Mouse (Mus musculus) CH12.LX (cell line): Measurements from ENCODE around the gene Gramd1b. TPM values are rescaled to one million over a fixed set of nuclear protein-coding genes. Genes with fewer than 3 reads are reported as not detected.

Experiments used
- DNase-seq: peaks from one replicate; pipeline ENCODE4 v3.0.0-alpha.2; 2013; ENCODE audit errors: extremely low read depth
- H3K27ac ChIP-seq: 2 replicates; pipeline ENCODE4 v1.5.1; 2012; ENCODE audit warnings: low read depth, mild to moderate bottlenecking, control low read depth, moderate library complexity; ENCODE audit not compliant: insufficient read depth
- H3K27me3 ChIP-seq: replicated peaks from 2 replicates; pipeline ENCODE3; 2012; ENCODE audit warnings: inconsistent platforms
- H3K36me3 ChIP-seq, 2 experiments: replicated peaks in 1 of 2; 2 replicates each; pipeline versions ENCODE3 to v1.6.1; 2012; ENCODE audit warnings: inconsistent platforms in 1 of 2, low read length in 1 of 2, mild to moderate bottlenecking in 1 of 2, mixed read lengths in 1 of 2, moderate library complexity in 1 of 2; ENCODE audit not compliant: control insufficient read depth in 1 of 2, insufficient read depth in 1 of 2
- H3K4me1 ChIP-seq, 2 experiments: 2 replicates each; pipeline ENCODE4 v1.6.1; 2012; ENCODE audit warnings: inconsistent platforms in 1 of 2, moderate library complexity in 1 of 2; ENCODE audit not compliant: insufficient read depth in 2 of 2, control insufficient read depth in 1 of 2
- H3K4me2 ChIP-seq: 2 replicates; pipeline ENCODE4 v1.6.1; 2012; ENCODE audit warnings: low read depth, mild to moderate bottlenecking, control low read depth; ENCODE audit not compliant: poor library complexity, insufficient read depth, severe bottlenecking
- H3K4me3 ChIP-seq, 3 experiments: fragments of 150-350 bp in 1 of 3; sonication (generic) in 1 of 3; replicated peaks in 1 of 3; 2 replicates each; pipeline versions ENCODE3 to v1.5.1; 2011 to 2012; ENCODE audit warnings: low read depth in 2 of 3, low read length in 2 of 3, mild to moderate bottlenecking in 2 of 3, moderate library complexity in 2 of 3, control low read depth in 1 of 3, improper control_type of control experiment in 1 of 3, inconsistent platforms in 1 of 3, mixed read lengths in 1 of 3; ENCODE audit not compliant: poor library complexity in 1 of 3
- H3K79me2 ChIP-seq: replicated peaks from 2 replicates; pipeline ENCODE4 v1.6.1; 2012; ENCODE audit warnings: mild to moderate bottlenecking, moderate library complexity; ENCODE audit not compliant: control insufficient read depth, poor library complexity, insufficient read depth, severe bottlenecking; ENCODE audit errors: extremely low read depth
- H3K9ac ChIP-seq: 2 replicates; pipeline ENCODE4 v1.6.1; 2012; ENCODE audit warnings: low read depth, mild to moderate bottlenecking, control low read depth, moderate library complexity; ENCODE audit not compliant: insufficient read depth
- H3K9me3 ChIP-seq: replicated peaks from 2 replicates; pipeline ENCODE3; 2012; ENCODE audit warnings: low read length, inconsistent platforms, mixed read lengths
- BHLHE40 ChIP-seq: IDR thresholded peaks from 2 replicates; pipeline ENCODE4 v1.6.1; 2011; ENCODE audit warnings: mild to moderate bottlenecking, low read depth, low read length, improper control_type of control experiment
- CHD1 ChIP-seq: IDR thresholded peaks from 2 replicates; pipeline ENCODE4 v1.6.1; 2012; ENCODE audit warnings: low read depth, low read length, improper control_type of control experiment, inconsistent platforms
- CHD2 ChIP-seq: IDR thresholded peaks from 2 replicates; pipeline ENCODE4 v1.6.1; 2011; ENCODE audit warnings: low read length, improper control_type of control experiment
- CTCF ChIP-seq, 2 experiments: IDR thresholded peaks in 1 of 2; conservative IDR thresholded peaks in 1 of 2; 2 replicates each; pipeline ENCODE4 v1.5.1; 2011 to 2012; ENCODE audit warnings: low read depth in 2 of 2, low read length in 2 of 2, improper control_type of control experiment in 1 of 2, inconsistent platforms in 1 of 2, mild to moderate bottlenecking in 1 of 2, moderate library complexity in 1 of 2
- ELF1 ChIP-seq: IDR thresholded peaks from 2 replicates; pipeline ENCODE4 v1.6.1; 2014; ENCODE audit warnings: low read depth, mild to moderate bottlenecking, inconsistent platforms, low read length, improper control_type of control experiment
- EP300 ChIP-seq: IDR thresholded peaks from 2 replicates; pipeline ENCODE4 v1.6.1; 2011; ENCODE audit warnings: low read length, improper control_type of control experiment
- GABPA ChIP-seq: IDR thresholded peaks from 2 replicates; pipeline ENCODE4 v1.6.1; 2012; ENCODE audit warnings: low read depth, low read length, improper control_type of control experiment, inconsistent platforms; ENCODE audit not compliant: insufficient replicate concordance
- HCFC1 ChIP-seq: IDR thresholded peaks from 2 replicates; pipeline ENCODE4 v1.6.1; 2012; ENCODE audit warnings: low read depth, mild to moderate bottlenecking, inconsistent platforms, low read length, improper control_type of control experiment
- IRF4 ChIP-seq: IDR thresholded peaks from 2 replicates; pipeline ENCODE4 v1.6.1; 2014; ENCODE audit warnings: low read depth, mild to moderate bottlenecking, inconsistent platforms, low read length, improper control_type of control experiment
- JUND ChIP-seq: conservative IDR thresholded peaks from 2 replicates; pipeline ENCODE4 v1.6.1; 2011; ENCODE audit warnings: low read depth, low read length, improper control_type of control experiment
- MAZ ChIP-seq: IDR thresholded peaks from 2 replicates; pipeline ENCODE4 v1.6.1; 2012; ENCODE audit warnings: low read depth, mild to moderate bottlenecking, inconsistent platforms, low read length, improper control_type of control experiment, moderate library complexity
- MEF2A ChIP-seq: IDR thresholded peaks from 2 replicates; pipeline ENCODE4 v1.6.1; 2014; ENCODE audit warnings: low read depth, mild to moderate bottlenecking, inconsistent platforms, low read length, improper control_type of control experiment, borderline replicate concordance
- MXI1 ChIP-seq: IDR thresholded peaks from 2 replicates; pipeline ENCODE4 v1.6.1; 2011; ENCODE audit warnings: mild to moderate bottlenecking, low read depth, low read length, improper control_type of control experiment
- PAX5 ChIP-seq: IDR thresholded peaks from 2 replicates; pipeline ENCODE4 v1.6.1; 2012; ENCODE audit warnings: low read length, inconsistent platforms, mixed read lengths
- POLR2A ChIP-seq: IDR thresholded peaks from 2 replicates; pipeline ENCODE4 v1.6.1; 2011; ENCODE audit warnings: low read depth, mild to moderate bottlenecking, improper control_type of control experiment, low read length
- RAD21 ChIP-seq: IDR thresholded peaks from 2 replicates; pipeline ENCODE4 v1.6.1; 2011; ENCODE audit warnings: low read depth, mild to moderate bottlenecking, low read length, improper control_type of control experiment, moderate library complexity
- RCOR1 ChIP-seq: conservative IDR thresholded peaks from 2 replicates; pipeline ENCODE4 v1.6.1; 2012; ENCODE audit warnings: low read depth, mild to moderate bottlenecking, inconsistent platforms, low read length, improper control_type of control experiment
- SIN3A ChIP-seq: IDR thresholded peaks from 2 replicates; pipeline ENCODE4 v1.6.1; 2012; ENCODE audit warnings: low read length, improper control_type of control experiment, inconsistent platforms
- TCF12 ChIP-seq: IDR thresholded peaks from 2 replicates; pipeline ENCODE4 v1.6.1; 2014; ENCODE audit warnings: low read depth, mild to moderate bottlenecking, inconsistent platforms, low read length, improper control_type of control experiment
- UBTF ChIP-seq: IDR thresholded peaks from 2 replicates; pipeline ENCODE4 v1.6.1; 2012; ENCODE audit warnings: low read depth, mild to moderate bottlenecking, inconsistent platforms, low read length, improper control_type of control experiment, moderate library complexity
- USF1 ChIP-seq: IDR thresholded peaks from 2 replicates; pipeline ENCODE4 v1.6.1; 2014; ENCODE audit warnings: low read depth, mild to moderate bottlenecking, inconsistent platforms, low read length, improper control_type of control experiment
- USF2 ChIP-seq: conservative IDR thresholded peaks from 2 replicates; pipeline ENCODE4 v1.6.1; 2011; ENCODE audit warnings: low read depth, low read length, improper control_type of control experiment
- ZC3H11A ChIP-seq: IDR thresholded peaks from 2 replicates; pipeline ENCODE4 v1.6.1; 2012; ENCODE audit warnings: low read depth, mild to moderate bottlenecking, inconsistent platforms, low read length, improper control_type of control experiment
- ZKSCAN1 ChIP-seq: IDR thresholded peaks from 2 replicates; pipeline ENCODE4 v1.6.1; 2012; ENCODE audit warnings: low read depth, inconsistent platforms, low read length, improper control_type of control experiment, borderline replicate concordance
- ZMIZ1 ChIP-seq: IDR thresholded peaks from 2 replicates; pipeline ENCODE4 v1.6.1; 2012; ENCODE audit warnings: low read depth, mild to moderate bottlenecking, inconsistent platforms, low read length, improper control_type of control experiment
- dilution Hi-C: fragments of 300-500 bp; cut with MboI; formaldehyde crosslinking; loops from 2 replicates; pipeline ENCODE4 v1.14.3; 2020; ENCODE audit warnings: low sequenced_read_pairs; ENCODE audit not compliant: extremely low pct_unique_long_range_greater_than_20kb, extremely low pct_ligation_motif_present
- in situ Hi-C: fragments of 300-500 bp; cut with MboI; formaldehyde crosslinking; loops from 3 replicates; pipeline ENCODE4 v1.14.3; 2019; ENCODE audit warnings: low sequenced_read_pairs, low pct_ligation_motif_present, low pct_unique_long_range_greater_than_20kb, mixed read lengths
- polyA plus RNA-seq: library from polyadenylated mRNA; unstranded; fragments of >175 nt; gene quantifications from 2 replicates; pipeline ENCODE4 v1.2.1, GENCODE M21; 2012; ENCODE audit warnings: low read depth; ENCODE audit not compliant: insufficient read length
- total RNA-seq, 2 experiments: library from RNA; depleted of rRNA; stranded (reverse); fragments of 300-350 nt in 1 of 2; fragments of >200 nt in 1 of 2; gene quantifications; 2 replicates each; pipeline ENCODE4 v1.2.3; 2012 to 2014

Gramd1b gene
- total and polyA plus RNA-seq, 3 experiments, result 13.3 to 40.8 (median 16.7) TPM

DNA sequence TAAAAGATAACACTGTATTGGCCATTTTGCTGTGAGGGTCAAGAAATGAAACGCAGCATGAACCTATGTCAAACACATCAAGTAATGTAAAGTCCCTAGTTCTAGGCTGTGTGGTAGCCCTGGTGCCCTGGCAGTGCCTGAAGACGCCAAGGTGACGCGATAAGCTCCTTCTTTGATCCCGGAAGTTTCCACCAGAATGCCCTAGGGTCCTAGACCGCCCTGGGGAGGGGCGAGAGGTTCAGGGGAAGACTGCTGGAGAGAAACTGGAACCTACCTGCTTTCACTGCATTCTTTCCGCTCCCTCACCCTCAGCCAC lies 76.2 kb downstream of the Gramd1b start:
- Histone ChIP-seq H3K27me3 (no peaks in the 10 kb centered on the region), H3K9ac (peak overlapping the region; percentile 12; the same call in 1 of the 2 replicates), H3K9me3 (no peaks in the 10 kb centered on the region), H3K4me1 (peaks cover 13 to 46% of the 10 kb centered on the region in 2 experiments; a peak in 3 of 4 replicates), H3K4me2 (peak overlapping the region; percentile 86), H3K27ac (no peak overlapping the region), H3K79me2 (no peaks in the 10 kb centered on the region), H3K36me3 (no peaks in the 10 kb centered on the region), H3K4me3 (peak overlapping the region; percentile 36 to 71 (median 60))
- no peak for TF ChIP-seq CHD2
- TF ChIP-seq USF1, result no peak
- no peak for TF ChIP-seq SIN3A
- no peak for TF ChIP-seq HCFC1
- no peak for TF ChIP-seq CHD1
- TF ChIP-seq MAZ, result no peak
- TF ChIP-seq USF2, result no peak
- TF ChIP-seq RAD21, result no peak
- TF ChIP-seq PAX5, result no peak
- 0 out of 2 replicates have a peak, but pooled peaks have one; percentile 1 for TF ChIP-seq RCOR1
- TF ChIP-seq CTCF (conservative IDR thresholded peaks at IDR 0.05 in 1 of 2, IDR thresholded peaks at IDR 0.05 in 1 of 2; ENCODE audit: low read depth in 2 of 2, low read length in 2 of 2), result no peak
- TF ChIP-seq ELF1, result peak; percentile 67
- TF ChIP-seq POLR2A, result 0 out of 2 replicates have a peak, but pooled peaks have one; percentile 14
- no peak for TF ChIP-seq ZMIZ1
- TF ChIP-seq GABPA, result no peak
- TF ChIP-seq MXI1, result no peak
- TF ChIP-seq BHLHE40, result no peak
- TF ChIP-seq ZC3H11A, result no peak
- TF ChIP-seq UBTF, result no peak
- no peak for TF ChIP-seq IRF4
- TF ChIP-seq TCF12, result no peak
- no peak for TF ChIP-seq MEF2A
- no peak for TF ChIP-seq ZKSCAN1
- peak; percentile 45 for DNase-seq
- in situ Hi-C loops (no loop called here), dilution Hi-C loops (no loop called here)

DNA sequence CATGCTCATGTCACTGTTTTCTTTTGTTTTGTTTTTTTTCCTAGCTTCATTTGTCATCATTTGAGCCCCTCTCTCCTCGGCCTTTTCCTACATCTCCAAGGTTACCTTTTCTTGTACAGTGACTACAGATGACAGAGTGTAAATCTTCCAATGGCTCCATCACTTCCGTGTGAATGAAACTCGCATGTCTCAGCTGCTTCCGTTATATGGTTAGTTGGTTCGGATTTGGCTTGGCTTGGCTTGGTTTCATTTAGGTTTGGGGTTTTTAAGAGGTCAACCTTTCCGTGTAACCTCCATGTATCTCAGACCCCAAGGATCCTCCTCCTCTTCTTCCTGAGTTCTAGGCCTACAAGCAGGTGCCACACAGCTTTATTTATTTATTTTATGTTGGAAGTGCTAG lies 77.3 kb downstream of the Gramd1b start:
- no peaks in the 10 kb centered on the region for H3K79me2 ChIP-seq
- H3K4me2 ChIP-seq, result no peak overlapping the region
- peaks cover 18 to 57% of the 10 kb centered on the region in 2 experiments for H3K4me1 ChIP-seq
- H3K9me3 ChIP-seq, result no peaks in the 10 kb centered on the region
- no peak overlapping the region for H3K9ac ChIP-seq
- TF ChIP-seq IRF4 (no peak), JUND (no peak), POLR2A (no peak), GABPA (no peak), EP300 (no peak)
- dilution Hi-C loops, result no loop called here
- in situ Hi-C loops, result no loop called here
- H3K27me3 ChIP-seq, result no peaks in the 10 kb centered on the region
- no peaks in the 10 kb centered on the region for H3K36me3 ChIP-seq
- no peak overlapping the region for H3K4me3 ChIP-seq
- no peak for DNase-seq
- no peak overlapping the region for H3K27ac ChIP-seq
